Comparison of ENCODE assay signal across 17 mouse cellular contexts in genomic region chr1:184277001-184277400, GRCm38 (mm10).
DNase-seq lines count a peak whose midpoint lies in the region; ATAC-seq and TF ChIP-seq lines count a peak whose summit lies in the region.
"Had no signal": no experiment of that assay in that cellular context is flagged by ENCODE, and none has a peak within 500 bp of the region (broad histone marks: within the 10 kb centered on the region; RNA-seq: fewer than 3 reads in every experiment).

No protein-coding gene starts in this region.

- H3K9me3 ChIP-seq in CH12.LX (replicated peaks; ENCODE audit: low read length), result no peaks in the 10 kb centered on the region
- no peaks in the 10 kb centered on the region for H3K9me3 ChIP-seq in intestine, embryonic 15.5 days
- H3K9me3 ChIP-seq in embryonic facial prominence, embryonic 10.5 days, result no peaks in the 10 kb centered on the region
- H3K9me3 ChIP-seq: embryonic facial prominence, embryonic 15.5 days; lung, embryonic 15.5 days; megakaryocyte, embryonic 14.5 days; midbrain, embryonic 15.5 days; neural tube, embryonic 15.5 days had no signal

- TF ChIP-seq EP300 in CH12.LX (IDR thresholded peaks at IDR 0.05; ENCODE audit: low read length), result no peak
- no peak for TF ChIP-seq EP300 in heart, adult 2 months (IDR thresholded peaks at IDR 0.05; ENCODE audit: insufficient read depth, low read depth, low read length)

- peaks cover 0 to 7% of the 10 kb centered on the region in 2 experiments; a peak in 2 of 4 replicates for H3K4me1 ChIP-seq in CH12.LX (ENCODE audit: control insufficient read depth in 1 of 2, insufficient read depth in 2 of 2)
- H3K4me1 ChIP-seq in intestine, embryonic 15.5 days (replicated peaks), result 0 out of 2 replicates have a peak, but pooled peaks cover 4% of the 10 kb centered on the region
- peaks cover 15% of the 10 kb centered on the region; the same call in 1 of the 2 replicates for H3K4me1 ChIP-seq in small intestine, adult 2 months (ENCODE audit: control insufficient read depth, insufficient read depth, insufficient read length, low read length)
- H3K4me1 ChIP-seq in embryonic facial prominence, embryonic 10.5 days, result 0 out of 2 replicates have a peak, but pooled peaks cover 3% of the 10 kb centered on the region
- no peaks in the 10 kb centered on the region for H3K4me1 ChIP-seq in cerebellum, adult 2 months (ENCODE audit: control insufficient read depth, insufficient read depth, low read length)
- no peaks in the 10 kb centered on the region for H3K4me1 ChIP-seq in heart, adult 2 months (ENCODE audit: control insufficient read depth, insufficient read depth, low read length)
- H3K4me1 ChIP-seq: embryonic facial prominence, embryonic 15.5 days; midbrain, embryonic 15.5 days; neural tube, embryonic 15.5 days had no signal

- peak; percentile 68 for DNase-seq in heart, adult 11 months
- DNase-seq in heart, adult 9 months (ENCODE audit: low spot score in 2 of 2), result no peak
- DNase-seq in CH12.LX (ENCODE audit: extremely low read depth), result peak; percentile 23
- no peak for DNase-seq in embryonic facial prominence, embryonic 10.5 days (ENCODE audit: low spot score)
- DNase-seq in cerebellum, adult 2 months, result no peak
- DNase-seq in heart, adult 2 months, result no peak
- DNase-seq: adrenal gland, adult 8-10 months; cerebellum, postnatal 10 days; embryo, embryonic 11 days had no signal

- no peak overlapping the region for H3K4me2 ChIP-seq in CH12.LX (ENCODE audit: insufficient read depth, low read depth, poor library complexity, severe bottlenecking)
- H3K4me2 ChIP-seq in intestine, embryonic 15.5 days (replicated peaks), result no peak overlapping the region
- H3K4me2 ChIP-seq: embryonic facial prominence, embryonic 15.5 days; lung, embryonic 15.5 days; midbrain, embryonic 15.5 days; neural tube, embryonic 15.5 days had no signal

- no peaks in the 10 kb centered on the region for H3K79me2 ChIP-seq in CH12.LX (replicated peaks; ENCODE audit: control insufficient read depth, extremely low read depth, insufficient read depth, poor library complexity, severe bottlenecking)
- no peaks in the 10 kb centered on the region for H3K79me2 ChIP-seq in heart, adult 2 months (replicated peaks; ENCODE audit: control insufficient read depth, insufficient read depth, low read length)

- dilution Hi-C loops in CH12.LX (cut with MboI; ENCODE audit: extremely low pct_ligation_motif_present, extremely low pct_unique_long_range_greater_than_20kb, low sequenced_read_pairs), result no loop called here

- no peak for TF ChIP-seq CTCF in CH12.LX (conservative IDR thresholded peaks at IDR 0.05 in 1 of 2, IDR thresholded peaks at IDR 0.05 in 1 of 2; ENCODE audit: low read depth in 2 of 2, low read length in 2 of 2)
- no peak for TF ChIP-seq CTCF in small intestine, adult 2 months (IDR thresholded peaks at IDR 0.05; ENCODE audit: extremely low read depth, insufficient read length, insufficient replicate concordance, low read depth, low read length)
- no peak for TF ChIP-seq CTCF in cerebellum, adult 2 months (IDR thresholded peaks at IDR 0.05; ENCODE audit: borderline replicate concordance, insufficient read depth, low read depth, low read length)
- TF ChIP-seq CTCF in heart, adult 2 months (IDR thresholded peaks at IDR 0.05), result no peak

- no peak overlapping the region for H3K4me3 ChIP-seq in CH12.LX (replicated peaks in 1 of 3; ENCODE audit: low read depth in 2 of 3, low read length in 2 of 3, poor library complexity in 1 of 3)
- no peak overlapping the region for H3K4me3 ChIP-seq in intestine, embryonic 15.5 days (replicated peaks)
- no peak overlapping the region for H3K4me3 ChIP-seq in small intestine, adult 2 months (ENCODE audit: low read depth, low read length)
- no peak overlapping the region for H3K4me3 ChIP-seq in embryonic facial prominence, embryonic 10.5 days
- no peak overlapping the region for H3K4me3 ChIP-seq in cerebellum, adult 2 months (replicated peaks; ENCODE audit: insufficient read depth, low read depth, low read length)
- no peak overlapping the region for H3K4me3 ChIP-seq in heart, adult 2 months
- H3K4me3 ChIP-seq: embryonic facial prominence, embryonic 15.5 days; lung, embryonic 15.5 days; megakaryocyte, embryonic 14.5 days; midbrain, embryonic 15.5 days; neural tube, embryonic 15.5 days had no signal

- no peak for TF ChIP-seq RAD21 in CH12.LX (IDR thresholded peaks at IDR 0.05; ENCODE audit: low read depth, low read length)

- 37% methylated on average over 2 of the region's 2 CpGs for WGBS in intestine, embryonic 15.5 days
- 11% methylated on average over 2 of the region's 2 CpGs for WGBS in small intestine, adult 2 months
- WGBS in embryonic facial prominence, embryonic 10.5 days, result 76% methylated on average over 2 of the region's 2 CpGs
- 87% methylated on average over 2 of the region's 2 CpGs for WGBS in cerebellum, adult 2 months
- 45% methylated on average over 2 of the region's 2 CpGs for WGBS in heart, adult 2 months

- intact Hi-C loops in heart, adult 2 months (cut with DNase I), result no loop called here

- ATAC-seq in intestine, embryonic 15.5 days, result peak; percentile 69
- ATAC-seq: midbrain, embryonic 15.5 days had no signal

- H3K9ac ChIP-seq in CH12.LX (ENCODE audit: insufficient read depth, low read depth), result no peak overlapping the region
- no peak overlapping the region for H3K9ac ChIP-seq in intestine, embryonic 15.5 days
- H3K9ac ChIP-seq in heart, adult 2 months (ENCODE audit: low read depth, low read length), result no peak overlapping the region
- H3K9ac ChIP-seq: embryonic facial prominence, embryonic 15.5 days; liver, embryonic 14.5 days; lung, embryonic 15.5 days; midbrain, embryonic 15.5 days; neural tube, embryonic 15.5 days had no signal

- no peak for TF ChIP-seq POLR2A in CH12.LX (IDR thresholded peaks at IDR 0.05; ENCODE audit: low read depth, low read length)
- no peak for TF ChIP-seq POLR2A in small intestine, adult 2 months (IDR thresholded peaks at IDR 0.05; ENCODE audit: low read depth, low read length)
- no peak for TF ChIP-seq POLR2A in cerebellum, adult 2 months (IDR thresholded peaks at IDR 0.05; ENCODE audit: borderline replicate concordance, insufficient read depth, low read length)
- no peak for TF ChIP-seq POLR2A in heart, adult 2 months (IDR thresholded peaks at IDR 0.05; ENCODE audit: insufficient read depth, low read depth, low read length)

- H3K36me3 ChIP-seq in CH12.LX (replicated peaks in 1 of 2; ENCODE audit: control insufficient read depth in 1 of 2, insufficient read depth in 1 of 2, low read length in 1 of 2), result no peaks in the 10 kb centered on the region
- no peaks in the 10 kb centered on the region for H3K36me3 ChIP-seq in intestine, embryonic 15.5 days
- H3K36me3 ChIP-seq in small intestine, adult 2 months (ENCODE audit: control insufficient read depth, insufficient read depth, low read length), result no peaks in the 10 kb centered on the region
- no peaks in the 10 kb centered on the region for H3K36me3 ChIP-seq in embryonic facial prominence, embryonic 10.5 days (replicated peaks)
- H3K36me3 ChIP-seq in heart, adult 2 months (ENCODE audit: control insufficient read depth, insufficient read depth, low read length), result no peaks in the 10 kb centered on the region
- H3K36me3 ChIP-seq: embryonic facial prominence, embryonic 15.5 days; lung, embryonic 15.5 days; midbrain, embryonic 15.5 days; neural tube, embryonic 15.5 days had no signal

- in situ Hi-C loops in CH12.LX (cut with MboI; ENCODE audit: low pct_ligation_motif_present, low pct_unique_long_range_greater_than_20kb, low sequenced_read_pairs), result no loop called here

- H3K27ac ChIP-seq in CH12.LX (ENCODE audit: insufficient read depth, low read depth), result no peak overlapping the region
- H3K27ac ChIP-seq in intestine, embryonic 15.5 days, result no peak overlapping the region
- peak overlapping the region; percentile 44 for H3K27ac ChIP-seq in small intestine, adult 2 months (ENCODE audit: insufficient read depth, low read depth, low read length)
- H3K27ac ChIP-seq in embryonic facial prominence, embryonic 10.5 days (replicated peaks), result no peak overlapping the region
- no peak overlapping the region for H3K27ac ChIP-seq in cerebellum, adult 2 months (ENCODE audit: insufficient read depth, low read length)
- no peak overlapping the region for H3K27ac ChIP-seq in heart, adult 2 months
- H3K27ac ChIP-seq: embryonic facial prominence, embryonic 15.5 days; liver, embryonic 14.5 days; lung, embryonic 15.5 days; midbrain, embryonic 15.5 days; neural tube, embryonic 15.5 days had no signal

- no peaks in the 10 kb centered on the region for H3K27me3 ChIP-seq in CH12.LX (replicated peaks)
- no peaks in the 10 kb centered on the region for H3K27me3 ChIP-seq in intestine, embryonic 15.5 days (replicated peaks)
- no peaks in the 10 kb centered on the region for H3K27me3 ChIP-seq in small intestine, adult 2 months (ENCODE audit: control insufficient read depth, insufficient read depth, low read length)
- no peaks in the 10 kb centered on the region for H3K27me3 ChIP-seq in embryonic facial prominence, embryonic 10.5 days (replicated peaks; ENCODE audit: low read depth, poor library complexity, severe bottlenecking)
- H3K27me3 ChIP-seq in cerebellum, adult 2 months (ENCODE audit: control insufficient read depth, insufficient read depth, low read length), result no peaks in the 10 kb centered on the region; the same call in 1 of the 2 replicates
- no peaks in the 10 kb centered on the region for H3K27me3 ChIP-seq in heart, adult 2 months (ENCODE audit: control insufficient read depth, insufficient read depth, low read length)
- H3K27me3 ChIP-seq: midbrain, embryonic 15.5 days; neural tube, embryonic 15.5 days had no signal

TF ChIP-seq in CH12.LX, 34 proteins besides CTCF, POLR2A, EP300 and RAD21:
- no peak for TF ChIP-seq MAFK (IDR thresholded peaks at IDR 0.05; ENCODE audit: insufficient replicate concordance, low read length)
- no peak for TF ChIP-seq PAX5 (IDR thresholded peaks at IDR 0.05; ENCODE audit: low read length)
- no peak for TF ChIP-seq SIN3A (IDR thresholded peaks at IDR 0.05; ENCODE audit: low read length)

Comparison
In these comparisons a context has a peak if more than half of its experiments do, and no peak if none do; other contexts are left out.
1. DNase-seq: peak in heart, adult 11 months (single experiment) and CH12.LX (single experiment); none in heart, adult 9 months (0 of 2), embryonic facial prominence, embryonic 10.5 days (single experiment), cerebellum, adult 2 months (0 of 2) and heart, adult 2 months (0 of 2).